Mouse (Mus musculus): ENCODE results near the gene Galm. TPM values are rescaled to one million over a fixed set of nuclear protein-coding genes. Genes with fewer than 3 reads are reported as not detected.
A peak's percentile ranks its signal among the peaks of the same experiment; 100 is the strongest.
"Not testable (repeated sequence)": the region's sequence is repeated elsewhere in the genome, so short reads cannot be mapped to it uniquely, and the experiment has no call there.

Galm gene
- total RNA-seq, 1 experiment from 2014 or later = 27.1 TPM

DNA sequence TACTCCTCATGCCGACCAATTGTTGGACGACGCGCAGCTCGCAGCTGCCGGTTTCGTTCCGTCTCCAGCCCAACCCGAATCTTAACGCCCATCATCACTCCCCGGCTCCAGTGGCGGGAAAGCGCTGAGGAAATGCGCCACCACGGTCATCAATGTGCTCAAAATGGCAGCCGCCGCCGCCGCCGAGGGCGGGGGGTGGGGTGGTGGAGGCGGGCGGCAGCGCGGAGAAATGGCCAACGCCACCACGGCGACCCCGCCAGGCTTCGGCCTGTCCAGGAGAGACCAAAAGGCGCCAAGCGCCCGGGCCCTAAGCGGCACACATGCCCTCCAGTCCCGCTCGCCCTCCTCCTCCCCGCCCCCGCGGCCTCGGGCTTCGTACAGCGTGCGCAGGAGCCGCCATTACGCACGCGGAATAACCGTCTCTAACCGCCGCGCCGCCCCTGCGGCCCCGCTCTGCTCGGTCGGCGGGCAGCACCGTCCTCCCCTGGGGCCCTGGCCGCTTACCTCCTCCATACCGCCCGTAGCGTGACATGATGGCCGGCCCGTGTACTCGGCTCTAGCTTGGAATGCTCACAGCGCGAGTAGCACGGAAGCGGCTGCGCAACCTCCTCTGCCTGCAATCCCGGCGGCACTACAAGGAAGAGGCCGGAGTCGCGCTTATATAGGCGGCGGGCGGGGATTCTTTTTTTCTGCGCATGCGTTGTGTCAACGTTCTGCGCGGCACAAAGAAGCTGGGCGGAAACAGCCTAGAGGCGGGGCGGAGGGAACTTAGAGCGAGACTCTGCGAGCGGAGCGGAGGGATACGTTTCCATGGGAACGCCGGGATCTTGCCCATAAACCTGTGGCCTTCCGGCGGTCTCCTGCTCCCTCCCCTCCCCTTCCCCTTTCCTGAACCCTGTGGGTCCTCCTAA lies 79.7 kb downstream of the Galm start, which contains the start of the genes Srsf7 and Ttc39d:
TSS of gene Srsf7 (minus strand) at position 637 of the 911 bp plus-strand sequence.
TSS of gene Ttc39d (plus strand) at position 790 of the 911 bp plus-strand sequence.
- DNase-seq = peak; percentile 99

DNA sequence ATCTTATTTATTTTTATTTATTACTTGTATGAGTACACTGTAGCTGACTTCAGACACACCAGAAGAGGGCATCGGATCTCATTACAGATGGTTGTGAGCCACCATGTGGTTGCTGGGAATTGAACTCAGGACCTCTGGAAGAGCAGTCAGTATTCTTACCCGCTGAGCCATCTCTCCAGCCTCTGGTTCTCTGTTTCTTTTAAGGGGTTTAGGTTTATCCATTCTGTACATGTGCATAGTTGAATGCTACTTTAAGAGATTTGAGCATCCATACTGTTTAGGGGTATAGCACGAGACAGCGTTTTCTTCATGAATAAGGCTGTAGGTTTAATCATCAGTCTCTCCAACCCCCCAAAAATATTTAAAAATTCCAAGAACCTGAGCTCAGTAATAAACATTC lies 86.7 kb downstream of the Galm start:
- not testable (repeated sequence) for DNase-seq

DNA sequence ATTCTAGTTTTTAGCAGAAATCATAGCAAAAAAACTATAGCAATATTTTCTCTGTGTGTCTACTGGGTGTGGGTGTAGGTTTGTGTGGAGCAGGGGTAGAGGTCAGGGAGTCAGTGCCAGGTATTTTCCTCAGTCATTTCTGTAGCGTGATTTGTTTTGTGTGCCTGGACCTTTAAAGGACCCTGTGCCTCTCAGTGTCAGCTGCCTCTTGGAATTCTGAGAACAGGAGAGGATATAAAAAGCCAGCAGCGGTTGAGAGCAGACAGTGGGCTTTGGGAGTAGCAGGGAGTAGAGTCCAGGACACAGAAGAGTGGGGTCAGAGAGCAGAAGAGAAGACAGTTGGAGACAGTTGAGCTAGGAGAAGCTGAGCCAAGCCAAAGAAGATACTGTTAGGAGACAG lies 92.9 kb downstream of the Galm start:
- DNase-seq = no peak

DNA sequence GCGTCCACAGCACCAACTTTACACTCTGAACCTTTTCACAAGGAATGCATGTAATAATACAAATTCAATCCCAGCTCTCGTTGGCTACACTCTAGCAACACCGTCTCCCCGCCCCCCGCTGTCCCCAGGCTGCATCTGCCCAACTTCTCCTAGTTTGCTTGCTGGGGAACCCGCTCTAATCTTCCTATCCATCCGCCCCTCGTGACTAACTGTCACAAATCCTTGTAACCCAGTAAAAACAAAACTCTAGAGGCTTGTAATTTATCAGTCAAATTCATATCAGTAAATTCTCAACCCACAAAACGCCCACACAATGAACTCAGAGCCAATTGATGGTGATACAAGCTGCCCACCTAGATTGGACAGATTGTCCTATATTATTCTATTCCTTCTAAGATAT lies 93.9 kb downstream of the Galm start:
- no peak for DNase-seq

DNA sequence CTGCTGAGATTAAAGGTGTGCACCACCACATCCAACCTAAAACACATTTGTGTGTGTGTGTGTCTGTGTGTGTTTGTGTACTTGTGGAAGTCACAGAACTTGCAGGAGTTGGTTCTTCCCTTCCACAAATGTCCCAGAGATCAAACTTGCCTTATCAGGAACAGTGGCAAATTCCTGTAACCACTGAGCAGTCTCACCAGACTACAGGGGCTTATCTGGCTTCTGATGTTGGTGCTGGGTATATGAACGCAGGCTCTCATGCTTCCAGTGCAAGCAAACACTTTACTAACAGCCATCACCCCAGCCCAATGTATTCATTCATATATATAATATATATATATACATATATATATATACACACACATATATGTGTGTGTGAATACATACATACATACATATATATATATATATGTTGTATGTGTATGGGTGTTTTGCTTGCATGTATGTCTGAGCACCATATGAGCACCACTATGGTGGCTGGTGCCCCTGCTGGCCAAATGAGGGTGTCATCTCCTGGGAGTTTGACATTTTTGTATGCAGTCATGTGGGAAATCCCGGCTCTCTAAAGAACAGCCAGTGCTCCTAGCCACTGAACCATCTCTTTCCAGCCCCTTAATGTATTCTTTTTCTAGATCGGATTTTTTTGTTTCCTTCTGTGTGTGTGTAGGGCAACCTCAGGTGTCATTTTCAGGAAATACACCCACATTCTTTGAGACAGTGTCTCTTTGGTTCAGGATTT lies 94.8 kb downstream of the Galm start:
- DNase-seq = peak; percentile 27

DNA sequence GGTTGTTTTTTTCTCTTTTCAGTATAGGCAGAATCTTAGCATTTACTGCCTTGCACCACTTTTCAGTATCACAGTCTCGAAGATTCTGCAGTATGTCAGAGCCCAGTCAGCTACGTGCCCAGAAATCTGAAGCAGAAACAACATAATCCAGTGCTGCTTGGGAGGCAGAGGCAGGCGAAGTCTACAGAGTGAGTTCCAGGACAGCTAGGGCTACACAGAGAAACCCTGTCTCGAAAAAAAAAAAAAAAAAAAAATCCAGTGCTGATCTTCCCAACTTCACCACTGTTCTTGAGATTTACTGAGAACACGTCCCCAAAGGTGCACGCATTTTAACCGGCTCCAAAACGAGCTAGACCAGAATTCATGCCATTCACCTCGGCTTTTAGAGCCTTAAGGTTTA lies 96.6 kb downstream of the Galm start:
- no peak for DNase-seq

DNA sequence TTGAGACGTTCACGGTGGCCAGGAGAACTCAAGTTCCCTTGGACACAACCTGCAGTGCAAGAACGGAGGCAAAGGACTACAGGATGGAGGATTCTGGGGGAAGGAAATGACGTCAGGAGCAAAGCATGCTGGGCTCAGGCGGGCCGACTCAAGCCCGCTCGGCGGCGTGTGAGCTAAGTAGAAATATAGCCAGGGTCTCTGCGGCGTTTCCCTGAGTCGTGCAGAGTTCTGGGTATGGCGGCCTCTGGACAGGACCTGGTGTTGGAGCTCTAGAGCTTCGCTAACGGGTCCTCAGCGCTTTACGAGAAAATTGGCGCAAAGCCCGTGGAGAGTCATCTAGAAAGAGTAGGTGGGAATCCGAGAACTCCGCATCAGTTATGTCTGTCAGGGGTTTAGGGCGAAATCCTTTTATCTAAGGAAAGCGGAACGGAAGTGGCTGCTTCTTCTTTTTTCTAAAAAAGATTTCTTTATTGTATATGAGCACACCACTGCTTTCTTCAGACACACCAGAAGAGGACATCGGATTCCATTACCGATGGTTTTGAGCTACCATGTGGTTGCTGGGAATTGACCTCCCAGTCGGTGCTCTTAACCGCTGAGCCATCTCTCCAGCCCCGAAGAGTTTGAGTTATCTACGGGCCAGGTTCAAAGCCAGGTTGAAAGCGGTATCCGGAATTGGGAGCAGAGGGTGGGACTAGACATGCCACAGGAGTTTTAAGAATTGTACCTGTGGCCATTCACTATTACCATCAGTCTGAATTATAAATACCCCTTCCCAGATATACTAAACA lies 97.2 kb downstream of the Galm start, which contains the start of gene Gemin6:
TSS of gene Gemin6 (plus strand) at position 116 of the 791 bp plus-strand sequence.
- peak; percentile 89 for DNase-seq

DNA sequence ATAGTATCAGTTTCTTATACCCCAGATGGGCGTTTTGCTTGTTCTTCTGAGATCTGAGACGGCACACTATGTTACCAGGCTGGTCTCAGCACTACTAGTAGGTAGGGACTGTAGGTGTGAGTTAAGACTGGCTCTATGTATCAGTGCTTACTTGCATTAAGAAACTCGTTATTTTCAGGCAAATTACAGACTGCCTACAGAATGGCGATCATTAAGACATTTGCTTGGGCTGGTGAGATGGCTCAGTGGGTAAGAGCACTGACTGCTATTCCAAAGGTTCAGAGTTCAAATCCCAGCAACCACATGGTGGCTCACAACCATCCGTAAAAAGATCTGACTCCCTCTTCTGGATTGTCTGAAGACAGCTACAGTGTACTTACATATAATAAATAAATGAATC lies 97.9 kb downstream of the Galm start:
- not testable (repeated sequence) for DNase-seq

DNA sequence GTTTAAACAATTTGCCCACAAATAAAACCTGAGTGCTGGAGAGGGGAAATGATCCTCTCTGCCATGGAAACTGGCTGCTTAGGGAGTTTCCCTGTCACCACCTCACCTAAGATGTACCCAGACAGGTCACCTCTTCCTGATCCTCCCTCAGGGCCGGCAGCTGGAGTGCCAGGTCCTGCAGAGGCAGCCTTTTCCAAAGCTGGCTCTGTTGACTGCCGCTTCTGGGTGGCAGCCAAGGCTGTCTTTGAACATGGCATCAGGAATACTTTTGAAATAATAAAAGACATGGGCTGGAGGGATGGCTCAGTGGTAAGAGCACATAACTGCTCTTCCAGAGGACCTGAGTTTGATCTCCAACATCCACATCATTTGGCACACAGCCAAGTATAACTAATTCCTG lies 102.1 kb downstream of the Galm start:
- peak; percentile 77 for DNase-seq

DNA sequence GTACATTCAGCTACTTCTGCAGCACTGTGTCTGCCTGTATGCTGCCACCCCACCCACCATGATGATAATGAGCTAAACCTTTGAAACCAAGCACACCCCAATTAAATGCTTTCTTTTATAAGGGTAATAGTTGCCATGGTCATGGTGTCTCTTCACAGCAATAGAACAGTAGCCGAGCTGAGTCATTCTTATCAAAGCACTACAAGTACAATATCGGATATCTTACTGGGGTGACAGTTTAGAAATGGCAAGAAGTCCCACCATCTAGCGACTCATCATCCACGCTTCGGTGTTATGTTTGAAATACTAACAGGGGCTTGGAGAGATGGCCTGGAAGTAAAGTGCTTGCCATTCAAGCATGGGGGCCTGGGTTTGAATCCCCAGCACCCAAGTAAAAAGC lies 106.6 kb downstream of the Galm start:
- DNase-seq = no peak

DNA sequence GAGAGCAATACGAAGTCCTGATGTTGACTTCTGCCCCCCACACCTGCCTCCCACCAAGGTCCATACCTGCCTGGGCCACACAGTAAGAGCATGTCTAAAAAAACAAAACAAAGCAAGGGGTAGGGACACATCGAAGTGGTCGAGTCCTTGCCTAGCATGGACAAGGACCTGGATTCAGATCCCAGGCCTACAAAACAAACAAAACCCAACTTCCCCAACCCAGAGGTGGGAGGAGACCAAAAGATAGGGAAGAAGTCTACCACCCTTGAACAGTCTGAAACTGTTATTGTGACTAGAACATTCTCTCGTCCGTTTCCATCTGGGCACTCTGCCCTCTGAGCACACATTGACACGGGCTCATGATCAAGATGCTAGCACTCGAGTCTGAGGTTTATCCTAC lies 107.1 kb downstream of the Galm start:
- DNase-seq = no peak

Other genes starting within 250 kb of the Galm start
- 85.4 and 102 TPM in 2 replicates for gene Atl2, start 231.3 kb upstream of the Galm start, total RNA-seq (2021)
- gene Hnrnpll, start 65.1 kb upstream of the Galm start, total RNA-seq (2021) = 50.6 and 54.1 TPM in 2 replicates
- gene Srsf7, start 79.8 kb downstream of the Galm start, total RNA-seq (2021) = 123 and 131 TPM in 2 replicates
- 0.15 TPM in 1 of 2 replicates, not detected in the other for gene Ttc39d, start 80.0 kb downstream of the Galm start, total RNA-seq (2021)
- 8.7 and 9.3 TPM in 2 replicates for gene Gemin6, start 97.0 kb downstream of the Galm start, total RNA-seq (2021)
- gene Morn2, start 162.7 kb downstream of the Galm start, total RNA-seq (2021) = 12.7 and 17.2 TPM in 2 replicates
- 12.9 and 16.9 TPM in 2 replicates for gene Dhx57, start 163.0 kb downstream of the Galm start, total RNA-seq (2021)
- 1.1 and 2.0 TPM in 2 replicates for gene Arhgef33, start 179.9 kb downstream of the Galm start, total RNA-seq (2021)
- 1.4 TPM in 1 of 2 replicates, not detected in the other for gene Gm10190, start 246.1 kb downstream of the Galm start, total RNA-seq (2021)